In genomic region chr4:73599248-73599647, GRCm38 (mm10) we compare ENCODE assay signal across 9 mouse cellular contexts. TPM values are rescaled to one million over a fixed set of nuclear protein-coding genes. Genes with fewer than 3 reads are reported as not detected.
DNase-seq lines count a peak whose midpoint lies in the region; ATAC-seq lines count a peak whose summit lies in the region.
"Had no signal": no experiment of that assay in that cellular context is flagged by ENCODE, and none has a peak within 500 bp of the region (broad histone marks: within the 10 kb centered on the region; RNA-seq: fewer than 3 reads in every experiment).

No protein-coding gene starts in this region.

- peak; percentile 78 for ATAC-seq in midbrain, embryonic 11.5 days (ENCODE audit: low FRiP score)
- peak; percentile 88 for ATAC-seq in hindbrain, embryonic 15.5 days (ENCODE audit: low FRiP score, low read depth)

- H3K4me3 ChIP-seq in midbrain, embryonic 11.5 days (ENCODE audit: low read depth, low read length), result no peak overlapping the region
- no peak overlapping the region for H3K4me3 ChIP-seq in midbrain, embryonic 10.5 days
- no peak overlapping the region for H3K4me3 ChIP-seq in hindbrain, embryonic 15.5 days

- H3K36me3 ChIP-seq in midbrain, embryonic 11.5 days (ENCODE audit: control insufficient read depth, insufficient read depth, low read length), result no peaks in the 10 kb centered on the region
- H3K36me3 ChIP-seq in midbrain, embryonic 10.5 days, result no peaks in the 10 kb centered on the region
- H3K36me3 ChIP-seq in hindbrain, embryonic 15.5 days, result no peaks in the 10 kb centered on the region

- H3K4me2 ChIP-seq in midbrain, embryonic 11.5 days, result no peak overlapping the region
- H3K4me2 ChIP-seq in hindbrain, embryonic 15.5 days, result no peak overlapping the region

- H3K27me3 ChIP-seq in midbrain, embryonic 11.5 days (ENCODE audit: control insufficient read depth, insufficient read depth, low read length), result no peaks in the 10 kb centered on the region
- H3K27me3 ChIP-seq in midbrain, embryonic 10.5 days (ENCODE audit: low read depth, poor library complexity, severe bottlenecking), result no peaks in the 10 kb centered on the region
- H3K27me3 ChIP-seq in hindbrain, embryonic 15.5 days, result no peaks in the 10 kb centered on the region

- no peaks in the 10 kb centered on the region for H3K9me3 ChIP-seq in midbrain, embryonic 11.5 days (ENCODE audit: control insufficient read depth, low read length)
- H3K9me3 ChIP-seq in midbrain, embryonic 10.5 days (replicated peaks), result no peaks in the 10 kb centered on the region
- no peaks in the 10 kb centered on the region for H3K9me3 ChIP-seq in hindbrain, embryonic 15.5 days

- no peak overlapping the region for H3K27ac ChIP-seq in midbrain, embryonic 11.5 days (ENCODE audit: low read depth, low read length)
- no peak overlapping the region for H3K27ac ChIP-seq in midbrain, embryonic 10.5 days (replicated peaks)
- H3K27ac ChIP-seq in hindbrain, embryonic 15.5 days (replicated peaks), result no peak overlapping the region

- no peaks in the 10 kb centered on the region for H3K4me1 ChIP-seq in midbrain, embryonic 11.5 days (ENCODE audit: control insufficient read depth, insufficient read depth, low read length)
- no peaks in the 10 kb centered on the region for H3K4me1 ChIP-seq in midbrain, embryonic 10.5 days
- no peaks in the 10 kb centered on the region for H3K4me1 ChIP-seq in hindbrain, embryonic 15.5 days (replicated peaks)

- 8% methylated on average over 3 of the region's 3 CpGs for WGBS in midbrain, embryonic 11.5 days
- 12% methylated on average over 3 of the region's 3 CpGs for WGBS in midbrain, embryonic 10.5 days
- 7% methylated on average over 3 of the region's 3 CpGs for WGBS in hindbrain, embryonic 15.5 days

- peak; percentile 43 to 68 for DNase-seq in cerebellum, postnatal 10 days
- no peak for DNase-seq in cerebellum, adult 9-11 months
- no peak for DNase-seq in midbrain, embryonic 11.5 days (ENCODE audit: low spot score, missing footprints)
- no peak for DNase-seq in midbrain, embryonic 10.5 days (ENCODE audit: low spot score)
- DNase-seq in retina, postnatal 7 days (ENCODE audit: low read depth, low spot score), result peak; percentile 56
- DNase-seq in lung, postnatal 36 days, result no peak
- DNase-seq in thymus, postnatal 0 days (ENCODE audit: low spot score), result no peak

- no peak overlapping the region for H3K9ac ChIP-seq in midbrain, embryonic 11.5 days (ENCODE audit: low read length)
- H3K9ac ChIP-seq in hindbrain, embryonic 15.5 days, result no peak overlapping the region

RNA-seq across cellular contexts. Expression of gene Gm11238, which starts 8.4 kb away (rescaled TPM):
- polyA plus RNA-seq in midbrain, embryonic 11.5 days (2014; fragmentation: Nextera tagmentation; extraction: Ambion mirVana), result not detected in 2 replicates
- polyA plus RNA-seq in midbrain, embryonic 10.5 days (2016; fragmentation: Nextera tagmentation; extraction: Ambion mirVana), result not detected in 2 replicates
- not detected in 2 replicates for polyA plus RNA-seq in hindbrain, embryonic 15.5 days (2015; fragmentation: Nextera tagmentation; extraction: Ambion mirVana)
- polyA plus RNA-seq in thymus, postnatal 0 days (2015; fragmentation: Nextera tagmentation; extraction: Ambion mirVana), result not detected in 2 replicates
- polyA plus RNA-seq: liver, embryonic 16.5 days had no signal

RNA-seq across cellular contexts. Expression of gene Gm11237, which starts 23.5 kb away (rescaled TPM):
- not detected in 2 replicates for polyA plus RNA-seq in midbrain, embryonic 11.5 days (2014; fragmentation: Nextera tagmentation; extraction: Ambion mirVana)
- not detected in 2 replicates for polyA plus RNA-seq in midbrain, embryonic 10.5 days (2016; fragmentation: Nextera tagmentation; extraction: Ambion mirVana)
- not detected in 2 replicates for polyA plus RNA-seq in hindbrain, embryonic 15.5 days (2015; fragmentation: Nextera tagmentation; extraction: Ambion mirVana)
- not detected in 2 replicates for polyA plus RNA-seq in thymus, postnatal 0 days (2015; fragmentation: Nextera tagmentation; extraction: Ambion mirVana)
- polyA plus RNA-seq: liver, embryonic 16.5 days had no signal

RNA-seq across cellular contexts. Expression of gene Gm11236, which starts 38.7 kb away (rescaled TPM):
- polyA plus RNA-seq in midbrain, embryonic 11.5 days (2014; fragmentation: Nextera tagmentation; extraction: Ambion mirVana), result not detected in 2 replicates
- polyA plus RNA-seq in midbrain, embryonic 10.5 days (2016; fragmentation: Nextera tagmentation; extraction: Ambion mirVana), result not detected in 2 replicates
- not detected in 2 replicates for polyA plus RNA-seq in hindbrain, embryonic 15.5 days (2015; fragmentation: Nextera tagmentation; extraction: Ambion mirVana)
- not detected in 2 replicates for polyA plus RNA-seq in thymus, postnatal 0 days (2015; fragmentation: Nextera tagmentation; extraction: Ambion mirVana)
- polyA plus RNA-seq: liver, embryonic 16.5 days had no signal

Comparison
In these comparisons a context has a peak if more than half of its experiments do, and no peak if none do; other contexts are left out.
1. DNase-seq: peak in cerebellum, postnatal 10 days (2 of 2) and retina, postnatal 7 days (single experiment); none in cerebellum, adult 9-11 months (single experiment), midbrain, embryonic 11.5 days (single experiment), midbrain, embryonic 10.5 days (single experiment), lung, postnatal 36 days (single experiment) and thymus, postnatal 0 days (single experiment).